Mouse (Mus musculus): Measurements from ENCODE around the gene Mettl1. TPM values are rescaled to one million over a fixed set of nuclear protein-coding genes. Genes with fewer than 3 reads are reported as not detected.

Gene Mettl1
- polyA plus RNA-seq (2014; fragmentation: Nextera tagmentation; extraction: Ambion mirVana), result 47.6 and 50.4 TPM in 2 replicates

- no peaks in the 10 kb centered on the region; the same call in 1 of the 2 replicates for H3K27me3 ChIP-seq (ENCODE audit: control insufficient read depth, insufficient read depth, low read length)
- peak within 1 kb of the TSS; percentile 63 for H3K9ac ChIP-seq (ENCODE audit: low read length)
- H3K4me1 ChIP-seq (ENCODE audit: control insufficient read depth, insufficient read depth, low read length), result 0 out of 2 replicates have a peak, but pooled peaks cover 4% of the 10 kb centered on the region
- H3K9me3 ChIP-seq (ENCODE audit: control insufficient read depth, low read length), result no peaks in the 10 kb centered on the region
- H3K36me3 ChIP-seq (ENCODE audit: control insufficient read depth, insufficient read depth, low read length), result no peaks in the 10 kb centered on the region; the same call in 1 of the 2 replicates
- DNase-seq (ENCODE audit: low spot score), result peak; percentile 66
- under 1% methylated on average over 27 of the region's 28 CpGs for WGBS
- ATAC-seq (ENCODE audit: insufficient number of reproducible peaks, low FRiP score, low TSS enrichment, low read depth), result peak; percentile 74
- peak within 1 kb of the TSS; percentile 90 for H3K4me3 ChIP-seq (ENCODE audit: low read depth, low read length)
- H3K4me2 ChIP-seq (ENCODE audit: low read depth, severe bottlenecking), result peak within 1 kb of the TSS; percentile 98
- no peak within 1 kb of the TSS for H3K27ac ChIP-seq (replicated peaks; ENCODE audit: low read depth, low read length)
Observed at GRCm38 (mm10) chr10:127041274-127041766, at the start of gene Mettl1, which contains the start of gene Eef1akmt3. Gene Mettl1 (plus strand): TSS chr10:127041414. Gene Eef1akmt3 (minus strand): TSS chr10:127041513.

- 39% methylated on average over 3 of the region's 3 CpGs for WGBS
- DNase-seq (ENCODE audit: low spot score), result no peak
- no peak overlapping the region for H3K9ac ChIP-seq (ENCODE audit: low read length)
- peaks cover 20% of the 10 kb centered on the region for H3K36me3 ChIP-seq (ENCODE audit: control insufficient read depth, insufficient read depth, low read length)
- ATAC-seq (ENCODE audit: insufficient number of reproducible peaks, low FRiP score, low TSS enrichment, low read depth), result no peak
- no peaks in the 10 kb centered on the region for H3K27me3 ChIP-seq (ENCODE audit: control insufficient read depth, insufficient read depth, low read length)
- H3K27ac ChIP-seq (replicated peaks; ENCODE audit: low read depth, low read length), result no peak overlapping the region
- H3K4me3 ChIP-seq (ENCODE audit: low read depth, low read length), result no peak overlapping the region
- H3K4me1 ChIP-seq (ENCODE audit: control insufficient read depth, insufficient read depth, low read length), result peaks cover 16% of the 10 kb centered on the region
- H3K4me2 ChIP-seq (ENCODE audit: low read depth, severe bottlenecking), result no peak overlapping the region
- no peaks in the 10 kb centered on the region for H3K9me3 ChIP-seq (ENCODE audit: control insufficient read depth, low read length)
Observed at GRCm38 (mm10) chr10:126991676-126992075, 49.5 kb upstream of the Mettl1 start.

- no peak overlapping the region for H3K9ac ChIP-seq (ENCODE audit: low read length)
- no peak overlapping the region for H3K4me3 ChIP-seq (ENCODE audit: low read depth, low read length)
- no peaks in the 10 kb centered on the region for H3K9me3 ChIP-seq (ENCODE audit: control insufficient read depth, low read length)
- H3K27me3 ChIP-seq (ENCODE audit: control insufficient read depth, insufficient read depth, low read length), result no peaks in the 10 kb centered on the region
- H3K4me1 ChIP-seq (ENCODE audit: control insufficient read depth, insufficient read depth, low read length), result peaks cover 3% of the 10 kb centered on the region; the same call in 1 of the 2 replicates
- no peak overlapping the region for H3K27ac ChIP-seq (replicated peaks; ENCODE audit: low read depth, low read length)
- DNase-seq (ENCODE audit: low spot score) (no peak), ATAC-seq (ENCODE audit: insufficient number of reproducible peaks, low FRiP score, low TSS enrichment, low read depth) (no peak)
- H3K36me3 ChIP-seq (ENCODE audit: control insufficient read depth, insufficient read depth, low read length), result peaks cover 24% of the 10 kb centered on the region
- WGBS, result 84% methylated on average over 3 of the region's 3 CpGs
- H3K4me2 ChIP-seq (ENCODE audit: low read depth, severe bottlenecking), result no peak overlapping the region
Observed at GRCm38 (mm10) chr10:126993621-126994020, 47.6 kb upstream of the Mettl1 start.

GRCm38 (mm10) chr10:126997340-126998113 is 43.7 kb upstream of the Mettl1 start:
- H3K27ac ChIP-seq (replicated peaks; ENCODE audit: low read depth, low read length), result no peak overlapping the region
- no peak overlapping the region for H3K4me2 ChIP-seq (ENCODE audit: low read depth, severe bottlenecking)
- H3K36me3 ChIP-seq (ENCODE audit: control insufficient read depth, insufficient read depth, low read length), result peaks cover 26% of the 10 kb centered on the region
- no peak overlapping the region for H3K4me3 ChIP-seq (ENCODE audit: low read depth, low read length)
- no peaks in the 10 kb centered on the region for H3K27me3 ChIP-seq (ENCODE audit: control insufficient read depth, insufficient read depth, low read length)
- DNase-seq (ENCODE audit: low spot score) (no peak), ATAC-seq (ENCODE audit: insufficient number of reproducible peaks, low FRiP score, low TSS enrichment, low read depth) (no peak)
- 74% methylated on average over 13 of the region's 13 CpGs for WGBS
- H3K9ac ChIP-seq (ENCODE audit: low read length), result no peak overlapping the region
- no peaks in the 10 kb centered on the region for H3K4me1 ChIP-seq (ENCODE audit: control insufficient read depth, insufficient read depth, low read length)
- H3K9me3 ChIP-seq (ENCODE audit: control insufficient read depth, low read length), result no peaks in the 10 kb centered on the region

GRCm38 (mm10) chr10:127000529-127000928 is 40.7 kb upstream of the Mettl1 start, which contains the start of gene Avil:
Gene Avil (plus strand): TSS chr10:127000709.
- 89% methylated on average over 5 of the region's 5 CpGs for WGBS
- Histone ChIP-seq H3K4me2 (ENCODE audit: low read depth, severe bottlenecking) (no peak within 1 kb of the TSS), H3K4me1 (ENCODE audit: control insufficient read depth, insufficient read depth, low read length) (no peaks in the 10 kb centered on the region), H3K9me3 (ENCODE audit: control insufficient read depth, low read length) (no peaks in the 10 kb centered on the region), H3K36me3 (ENCODE audit: control insufficient read depth, insufficient read depth, low read length) (peaks cover 12% of the 10 kb centered on the region), H3K4me3 (ENCODE audit: low read depth, low read length) (no peak within 1 kb of the TSS), H3K27me3 (ENCODE audit: control insufficient read depth, insufficient read depth, low read length) (no peaks in the 10 kb centered on the region), H3K27ac (replicated peaks; ENCODE audit: low read depth, low read length) (no peak within 1 kb of the TSS), H3K9ac (ENCODE audit: low read length) (no peak within 1 kb of the TSS)
- ATAC-seq (ENCODE audit: insufficient number of reproducible peaks, low FRiP score, low TSS enrichment, low read depth), result no peak
- DNase-seq (ENCODE audit: low spot score), result no peak

GRCm38 (mm10) chr10:127001297-127001696 is 39.9 kb upstream of the Mettl1 start:
- Histone ChIP-seq H3K4me2 (ENCODE audit: low read depth, severe bottlenecking) (no peak overlapping the region), H3K27ac (replicated peaks; ENCODE audit: low read depth, low read length) (no peak overlapping the region), H3K4me3 (ENCODE audit: low read depth, low read length) (no peak overlapping the region), H3K4me1 (ENCODE audit: control insufficient read depth, insufficient read depth, low read length) (no peaks in the 10 kb centered on the region), H3K9me3 (ENCODE audit: control insufficient read depth, low read length) (no peaks in the 10 kb centered on the region), H3K27me3 (ENCODE audit: control insufficient read depth, insufficient read depth, low read length) (no peaks in the 10 kb centered on the region), H3K36me3 (ENCODE audit: control insufficient read depth, insufficient read depth, low read length) (peaks cover 8% of the 10 kb centered on the region), H3K9ac (ENCODE audit: low read length) (no peak overlapping the region)
- WGBS, result 90% methylated on average over 9 of the region's 9 CpGs
- DNase-seq (ENCODE audit: low spot score), result no peak
- no peak for ATAC-seq (ENCODE audit: insufficient number of reproducible peaks, low FRiP score, low TSS enrichment, low read depth)

GRCm38 (mm10) chr10:127002056-127002455 is 39.2 kb upstream of the Mettl1 start:
- ATAC-seq (ENCODE audit: insufficient number of reproducible peaks, low FRiP score, low TSS enrichment, low read depth), result no peak
- H3K9ac ChIP-seq (ENCODE audit: low read length), result no peak overlapping the region
- no peaks in the 10 kb centered on the region for H3K9me3 ChIP-seq (ENCODE audit: control insufficient read depth, low read length)
- no peak overlapping the region for H3K4me2 ChIP-seq (ENCODE audit: low read depth, severe bottlenecking)
- H3K36me3 ChIP-seq (ENCODE audit: control insufficient read depth, insufficient read depth, low read length), result peaks cover 8% of the 10 kb centered on the region
- H3K27ac ChIP-seq (replicated peaks; ENCODE audit: low read depth, low read length), result no peak overlapping the region
- no peaks in the 10 kb centered on the region for H3K4me1 ChIP-seq (ENCODE audit: control insufficient read depth, insufficient read depth, low read length)
- DNase-seq (ENCODE audit: low spot score), result no peak
- H3K4me3 ChIP-seq (ENCODE audit: low read depth, low read length), result no peak overlapping the region
- 89% methylated on average over 1 of the region's 1 CpGs for WGBS
- H3K27me3 ChIP-seq (ENCODE audit: control insufficient read depth, insufficient read depth, low read length), result no peaks in the 10 kb centered on the region

GRCm38 (mm10) chr10:127002765-127003164 is 38.4 kb upstream of the Mettl1 start:
- H3K27me3 ChIP-seq (ENCODE audit: control insufficient read depth, insufficient read depth, low read length), result no peaks in the 10 kb centered on the region
- WGBS, result 90% methylated on average over 5 of the region's 5 CpGs
- no peaks in the 10 kb centered on the region for H3K4me1 ChIP-seq (ENCODE audit: control insufficient read depth, insufficient read depth, low read length)
- H3K27ac ChIP-seq (replicated peaks; ENCODE audit: low read depth, low read length), result no peak overlapping the region
- H3K36me3 ChIP-seq (ENCODE audit: control insufficient read depth, insufficient read depth, low read length), result peaks cover 6% of the 10 kb centered on the region
- DNase-seq (ENCODE audit: low spot score), result no peak
- ATAC-seq (ENCODE audit: insufficient number of reproducible peaks, low FRiP score, low TSS enrichment, low read depth), result no peak
- no peak overlapping the region for H3K9ac ChIP-seq (ENCODE audit: low read length)
- H3K4me3 ChIP-seq (ENCODE audit: low read depth, low read length), result no peak overlapping the region
- H3K9me3 ChIP-seq (ENCODE audit: control insufficient read depth, low read length), result no peaks in the 10 kb centered on the region
- H3K4me2 ChIP-seq (ENCODE audit: low read depth, severe bottlenecking), result no peak overlapping the region
